Mouse (Mus musculus): ENCODE results near the gene Paxip1.
A peak's percentile ranks its signal among the peaks of the same experiment; 100 is the strongest.

Gene Paxip1

DNA sequence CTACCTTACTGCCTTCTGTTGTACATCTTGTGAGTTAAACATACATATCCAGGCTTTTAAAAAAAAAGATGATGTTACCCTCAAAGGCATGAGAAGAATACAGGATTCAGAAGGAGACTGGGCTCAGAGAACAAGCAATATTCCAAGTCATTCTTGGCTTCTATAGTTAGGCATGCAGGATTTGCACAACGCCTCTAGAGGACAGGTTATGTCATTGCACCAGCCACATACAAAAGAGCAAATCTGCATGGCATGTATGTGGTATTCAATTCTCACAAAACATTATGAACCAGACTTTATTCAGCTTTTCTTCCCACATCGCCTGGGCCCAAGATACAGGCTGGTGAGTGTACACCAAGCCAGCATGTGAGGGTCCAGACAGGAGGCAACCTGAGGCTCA is 67.0 kb downstream of the Paxip1 start:
- no peak for DNase-seq (ENCODE audit: low read depth)

DNA sequence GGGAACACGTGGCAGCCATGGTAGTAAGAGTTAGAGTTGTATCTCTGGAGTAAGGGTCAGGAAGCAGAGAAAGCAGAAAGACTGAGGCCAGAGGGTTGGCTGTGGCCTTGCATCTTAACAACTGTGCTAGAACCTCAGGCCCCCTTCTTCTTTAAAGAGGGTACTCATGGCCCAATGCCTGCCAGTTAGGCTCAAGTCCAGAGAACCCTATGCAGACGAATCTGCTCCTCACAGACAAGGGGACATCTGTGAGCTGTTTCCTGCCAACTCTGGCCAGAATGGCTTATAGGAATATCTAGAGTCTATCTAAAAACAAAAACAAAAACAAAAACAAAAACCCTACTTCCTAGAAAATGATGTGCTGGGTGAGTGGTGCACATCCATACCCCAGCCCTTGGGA is 72.2 kb downstream of the Paxip1 start:
- no peak for DNase-seq (ENCODE audit: low read depth)

DNA sequence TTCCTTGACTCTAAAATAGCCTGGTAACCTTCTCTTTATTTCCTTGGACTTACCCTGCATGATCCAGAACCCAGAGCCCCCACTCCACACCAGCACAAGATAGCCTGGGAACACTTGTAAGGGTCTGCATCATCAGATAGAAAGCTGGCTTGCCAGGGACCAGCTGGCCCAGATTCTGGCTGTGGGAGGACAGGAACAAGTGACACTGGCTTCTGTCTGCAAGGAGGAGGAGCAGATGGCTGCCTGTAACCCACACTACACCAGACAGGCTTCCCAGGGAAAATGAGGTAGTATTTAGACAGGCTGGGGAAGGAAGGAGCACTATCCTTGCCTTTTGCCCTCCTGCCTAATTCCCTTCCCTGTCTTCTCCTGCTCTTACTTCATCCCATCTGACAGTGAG is 74.2 kb downstream of the Paxip1 start:
- no peak for DNase-seq (ENCODE audit: low read depth)

DNA sequence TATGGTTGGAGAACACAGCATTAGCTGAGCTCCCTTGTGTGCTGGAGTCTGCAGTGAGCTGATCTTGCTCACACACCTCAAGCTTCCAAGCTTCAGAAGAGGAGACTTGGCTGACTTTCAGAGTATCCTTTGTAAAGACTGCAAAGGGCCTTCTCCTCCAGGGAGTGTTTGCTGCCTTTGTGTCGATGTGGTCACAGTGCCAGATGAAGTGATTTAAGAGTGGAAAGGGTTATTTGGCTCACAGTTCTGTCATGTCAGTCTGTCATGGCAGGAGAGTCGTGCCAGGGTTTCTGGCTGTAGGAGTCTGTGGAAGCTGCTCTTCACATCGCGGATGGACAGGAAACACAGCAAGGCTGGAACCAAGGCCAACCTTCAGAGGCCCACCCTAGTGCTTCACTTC is 75.5 kb downstream of the Paxip1 start:
- DNase-seq (ENCODE audit: low read depth): no peak

DNA sequence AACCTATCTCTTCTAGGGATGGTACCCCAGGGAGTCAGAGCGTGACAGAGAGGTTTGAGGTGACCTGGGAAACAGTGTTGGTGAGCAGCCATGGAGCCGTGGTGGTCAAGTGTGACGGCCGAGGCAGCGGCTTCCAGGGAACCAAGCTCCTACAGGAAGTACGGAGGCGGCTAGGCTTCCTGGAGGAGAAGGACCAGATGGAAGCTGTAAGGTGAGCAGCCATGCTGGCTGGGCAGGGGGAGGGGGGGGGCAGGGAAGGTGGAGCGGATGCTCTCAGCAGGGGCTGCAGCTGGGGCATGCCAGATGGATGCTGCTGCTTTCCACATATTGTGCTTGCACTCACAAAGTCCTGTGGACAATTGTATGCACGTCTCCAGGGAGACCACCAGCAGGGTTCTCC is 77.1 kb downstream of the Paxip1 start:
- no peak for DNase-seq (ENCODE audit: low read depth)

DNA sequence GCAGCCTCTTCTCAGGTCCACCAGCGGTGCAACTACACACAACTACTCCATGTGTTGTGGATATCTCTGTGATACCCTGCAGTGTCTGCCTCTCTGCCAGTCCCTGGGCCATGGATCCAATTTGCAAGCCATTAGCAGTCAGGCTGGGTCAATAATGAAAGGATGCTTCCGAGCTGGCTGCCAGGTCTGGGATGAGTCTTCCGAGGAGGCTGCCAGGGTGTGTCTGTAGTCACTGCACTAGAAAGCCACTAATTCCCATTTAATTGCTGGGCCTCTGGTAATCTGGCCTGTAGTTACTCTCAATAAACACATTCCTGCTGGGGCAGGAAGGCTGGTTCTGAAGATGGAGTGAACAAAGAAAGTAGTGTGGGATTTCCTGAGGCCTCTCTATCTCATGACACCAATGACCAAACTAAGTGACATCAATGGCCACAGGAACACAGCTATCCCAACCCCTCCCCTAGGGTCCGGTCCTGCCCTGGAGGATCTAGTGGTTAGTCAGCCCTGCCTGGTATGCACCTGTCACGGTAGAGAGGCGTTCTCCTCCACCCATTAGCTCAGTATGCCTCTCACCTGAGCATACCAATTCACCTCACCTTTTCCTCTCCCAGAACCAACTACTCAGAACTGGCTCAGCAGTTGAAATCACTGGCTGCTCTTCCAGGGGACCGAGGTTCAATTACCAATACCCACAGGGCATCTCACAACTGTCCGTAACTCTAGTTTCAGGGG is 79.9 kb downstream of the Paxip1 start:
- DNase-seq (ENCODE audit: low read depth): no peak

DNA sequence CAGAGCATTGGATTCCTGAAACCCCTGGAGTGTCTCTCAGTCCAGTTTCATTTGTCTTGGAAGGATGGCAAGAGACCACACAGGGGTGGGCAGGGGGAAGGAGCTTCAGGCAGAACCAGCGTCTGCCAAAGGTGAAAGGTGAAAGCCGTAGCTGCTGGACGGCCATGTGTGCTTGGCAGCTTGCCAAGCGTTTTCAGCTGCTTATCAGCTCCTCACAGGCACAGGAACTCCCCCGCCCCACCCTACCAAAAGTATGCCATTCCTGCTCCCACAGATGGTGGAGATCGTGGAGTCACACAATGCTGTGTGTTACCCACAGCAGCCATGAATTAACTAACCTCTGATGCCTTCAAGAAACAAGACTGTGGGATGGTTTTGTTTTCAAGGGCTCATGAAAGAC is 83.3 kb downstream of the Paxip1 start:
- DNase-seq (ENCODE audit: low read depth): peak; percentile 61

DNA sequence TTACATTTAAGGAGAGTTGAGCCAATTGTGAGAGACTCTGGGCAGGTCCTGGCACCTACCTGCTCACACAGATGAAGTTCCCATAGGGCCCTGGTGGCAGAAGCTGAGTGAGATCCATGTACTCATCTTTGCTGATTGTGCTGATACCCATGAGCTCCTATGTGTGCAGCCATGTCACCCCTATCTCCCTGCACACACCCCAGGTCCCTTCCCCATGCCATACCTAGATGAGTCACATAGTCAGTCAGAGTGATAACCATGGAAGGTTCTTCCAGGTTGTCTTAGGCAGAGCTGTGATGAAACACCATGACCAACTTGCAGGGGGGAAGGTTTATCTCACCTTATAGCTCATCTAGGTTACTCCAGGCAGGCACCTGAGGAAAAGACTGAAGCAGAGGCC is 84.2 kb downstream of the Paxip1 start:
- DNase-seq (ENCODE audit: low read depth): no peak

DNA sequence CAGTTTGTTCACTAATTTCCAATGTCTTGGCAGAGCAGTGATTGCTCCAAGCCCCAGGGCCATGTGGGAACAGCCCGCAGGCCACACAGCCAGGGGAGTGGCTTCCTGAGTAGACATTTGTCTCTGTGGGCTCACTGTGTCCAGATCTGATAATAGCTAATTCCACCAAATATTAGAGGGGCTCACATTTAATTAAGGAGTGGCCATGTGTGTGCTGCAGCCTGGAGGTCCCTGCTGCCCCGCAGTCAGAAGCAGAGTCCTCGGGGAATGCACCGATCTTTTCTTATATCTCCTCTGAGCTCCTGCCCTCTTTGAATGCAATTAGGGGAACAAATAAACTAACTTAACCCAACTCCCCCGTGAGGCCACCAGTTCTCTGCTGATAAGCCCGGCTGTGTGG is 84.9 kb downstream of the Paxip1 start:
- DNase-seq (ENCODE audit: low read depth): no peak

DNA sequence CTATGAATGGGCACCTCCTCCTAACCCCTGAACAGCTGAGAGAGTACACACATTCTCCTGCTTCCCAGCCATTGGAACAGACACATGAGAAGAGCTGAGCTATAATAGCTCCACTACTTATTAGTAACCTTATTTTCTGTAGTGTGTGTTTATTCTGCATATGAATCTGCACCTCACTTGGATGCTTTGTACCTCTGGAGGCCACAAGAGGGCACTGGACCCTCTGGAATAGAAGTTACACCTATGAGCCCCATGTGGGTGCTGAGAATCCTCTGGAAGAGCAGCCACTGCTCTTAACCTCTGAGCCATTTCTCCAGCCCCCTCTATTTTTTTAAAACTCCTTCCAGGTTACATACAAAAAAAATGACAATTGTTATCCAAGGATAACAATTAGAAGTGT is 86.5 kb downstream of the Paxip1 start:
- DNase-seq (ENCODE audit: low read depth): no peak

DNA sequence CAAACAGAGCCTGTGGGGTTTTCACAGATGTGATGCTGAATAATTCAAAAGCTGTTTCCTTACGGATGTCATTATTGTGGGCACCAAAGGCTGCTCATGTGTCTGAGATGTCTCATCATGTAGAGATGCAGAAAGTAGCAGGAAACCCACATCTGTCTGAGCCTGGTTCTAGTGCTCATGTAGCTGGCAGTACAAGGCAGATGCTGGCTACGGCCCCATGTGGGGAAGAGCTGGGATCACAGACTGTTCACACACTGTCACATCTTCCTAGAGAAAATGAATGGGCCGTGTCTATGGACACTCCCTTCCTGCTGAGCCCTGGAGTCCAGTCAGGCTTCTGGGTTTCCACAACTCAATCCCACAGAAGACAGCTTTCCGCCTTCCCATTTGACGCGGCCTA is 89.0 kb downstream of the Paxip1 start:
- DNase-seq (ENCODE audit: low read depth): no peak

Data from c-Kit-positive CD71-positive TER-119-negative erythroid progenitor cells, embryonic 14.5 days (primary cell).